Mouse (Mus musculus) embryonic facial prominence, embryonic 15.5 days (tissue): Measurements from ENCODE around the gene Trmt44. TPM values are rescaled to one million over a fixed set of nuclear protein-coding genes. Genes with fewer than 3 reads are reported as not detected.
A peak's percentile ranks its signal among the peaks of the same experiment; 100 is the strongest.
"Not testable (repeated sequence)": the region's sequence is repeated elsewhere in the genome, so short reads cannot be mapped to it uniquely, and the experiment has no call there.

Experiments used
- ATAC-seq: fragments of 200-750 bp; cut with Nextera tagmentation; 2 replicates; pipeline ENCODE4 v1.8.0; 2017; ENCODE audit warnings: low read depth, moderate TSS enrichment; ENCODE audit not compliant: insufficient number of reproducible peaks, low FRiP score, low TSS enrichment
- H3K27ac ChIP-seq: fragments of 300-500 bp; sonication (generic); replicated peaks from 2 replicates; pipeline ENCODE4 v1.5.1; 2015; ENCODE audit warnings: mild to moderate bottlenecking, inconsistent platforms
- H3K27me3 ChIP-seq: fragments of 300-500 bp; sonication (generic); 2 replicates; pipeline ENCODE4 v1.6.1; 2015; ENCODE audit warnings: inconsistent platforms
- H3K36me3 ChIP-seq: fragments of 300-500 bp; sonication (generic); 2 replicates; pipeline ENCODE4 v1.6.1; 2015; ENCODE audit warnings: mild to moderate bottlenecking, inconsistent platforms
- H3K4me1 ChIP-seq: fragments of 300-500 bp; sonication (generic); 2 replicates; pipeline ENCODE4 v1.6.1; 2015; ENCODE audit warnings: inconsistent platforms
- H3K4me2 ChIP-seq: fragments of 300-500 bp; sonication (generic); replicated peaks from 2 replicates; pipeline ENCODE4 v1.6.1; 2015; ENCODE audit warnings: mild to moderate bottlenecking, inconsistent platforms
- H3K4me3 ChIP-seq: fragments of 300-500 bp; sonication (generic); replicated peaks from 2 replicates; pipeline ENCODE4 v1.5.1; 2015; ENCODE audit warnings: mild to moderate bottlenecking, inconsistent platforms
- H3K9ac ChIP-seq: fragments of 300-500 bp; sonication (generic); 2 replicates; pipeline ENCODE4 v1.6.1; 2015; ENCODE audit warnings: inconsistent platforms
- H3K9me3 ChIP-seq: fragments of 300-500 bp; sonication (generic); replicated peaks from 2 replicates; pipeline ENCODE4 v1.6.1; 2016; ENCODE audit warnings: inconsistent platforms
- WGBS: fragments of 180-500 bp; shearing (Covaris S2); methylation state at CpG from one replicate; pipeline ENCODE4 v1.1.7; 2015; 5-methylcytosine and 5-hydroxymethylcytosine counted together
- polyA plus RNA-seq: library from polyadenylated mRNA; unstranded; fragments of >200 nt; fragmentation: Nextera tagmentation; extraction: Ambion mirVana; gene quantifications from 2 replicates; pipeline ENCODE4 v1.2.1, GENCODE M21; 2015

Gene Trmt44
- polyA plus RNA-seq, 1 experiment from 2014 or later, result 8.4 TPM

GRCm38 (mm10) chr5:35591497-35591896 is 16.6 kb upstream of the Trmt44 start:
- WGBS, result 79% methylated on average over 4 of the region's 4 CpGs
- ATAC-seq, result no peak
- Histone ChIP-seq H3K27ac (no peak overlapping the region), H3K4me3 (no peak overlapping the region), H3K4me2 (no peak overlapping the region), H3K9me3 (no peaks in the 10 kb centered on the region; the same call in 1 of the 2 replicates), H3K36me3 (peaks cover 58% of the 10 kb centered on the region), H3K27me3 (no peaks in the 10 kb centered on the region), H3K9ac (no peak overlapping the region), H3K4me1 (no peaks in the 10 kb centered on the region)

- peaks cover 12% of the 10 kb centered on the region for H3K4me1 ChIP-seq
- 87% methylated on average over 2 of the region's 2 CpGs for WGBS
- H3K27ac ChIP-seq, H3K4me3 ChIP-seq, H3K4me2 ChIP-seq, H3K9me3 ChIP-seq, H3K9ac ChIP-seq, ATAC-seq, H3K36me3 ChIP-seq, H3K27me3 ChIP-seq: not testable (repeated sequence)
These were observed 9.4 kb upstream of the Trmt44 start for GRCm38 (mm10) chr5:35584259-35584658.

- H3K27me3 ChIP-seq, result no peaks in the 10 kb centered on the region
- peak overlapping the region; percentile 63 for H3K4me2 ChIP-seq
- H3K9ac ChIP-seq, result peak overlapping the region; percentile 42
- no peaks in the 10 kb centered on the region for H3K36me3 ChIP-seq
- H3K9me3 ChIP-seq, result no peaks in the 10 kb centered on the region
- H3K4me3 ChIP-seq, result peak overlapping the region; percentile 73
- WGBS, result 3% methylated on average over 17 of the region's 17 CpGs
- peak overlapping the region; percentile 28; the same call in 1 of the 2 replicates for H3K27ac ChIP-seq
- H3K4me1 ChIP-seq, result peaks cover 12% of the 10 kb centered on the region
- no peak for ATAC-seq
These were observed 8.4 kb upstream of the Trmt44 start for GRCm38 (mm10) chr5:35583221-35583783.

GRCm38 (mm10) chr5:35582445-35583220 is 7.8 kb upstream of the Trmt44 start, which contains the start of gene Acox3:
Acox3 (plus strand) TSS chr5:35583040.
- peaks cover 12% of the 10 kb centered on the region for H3K4me1 ChIP-seq
- H3K27ac ChIP-seq, result peak within 1 kb of the TSS; percentile 28; the same call in 1 of the 2 replicates
- WGBS, result 1% methylated on average over 35 of the region's 35 CpGs
- peak; percentile 92 for ATAC-seq
- H3K27me3 ChIP-seq, result no peaks in the 10 kb centered on the region
- H3K4me2 ChIP-seq, result peak within 1 kb of the TSS; percentile 63
- no peaks in the 10 kb centered on the region for H3K36me3 ChIP-seq
- peak within 1 kb of the TSS; percentile 42 for H3K9ac ChIP-seq
- H3K9me3 ChIP-seq, result no peaks in the 10 kb centered on the region
- peak within 1 kb of the TSS; percentile 73 for H3K4me3 ChIP-seq

- Histone ChIP-seq H3K4me3 (no peak overlapping the region), H3K27ac (no peak overlapping the region), H3K9me3 (no peaks in the 10 kb centered on the region), H3K4me1 (peaks cover 14% of the 10 kb centered on the region), H3K9ac (no peak overlapping the region), H3K36me3 (no peaks in the 10 kb centered on the region), H3K27me3 (no peaks in the 10 kb centered on the region), H3K4me2 (no peak overlapping the region)
- WGBS, result 34% methylated on average over 3 of the region's 3 CpGs
- no peak for ATAC-seq
These were observed 5.5 kb upstream of the Trmt44 start for GRCm38 (mm10) chr5:35580156-35580922.

- Histone ChIP-seq H3K27me3 (no peaks in the 10 kb centered on the region), H3K4me3 (no peak overlapping the region), H3K9me3 (no peaks in the 10 kb centered on the region), H3K4me2 (no peak overlapping the region), H3K4me1 (peaks cover 17% of the 10 kb centered on the region), H3K9ac (no peak overlapping the region), H3K36me3 (no peaks in the 10 kb centered on the region), H3K27ac (no peak overlapping the region)
- no peak for ATAC-seq
- WGBS, result 56% methylated on average over 5 of the region's 5 CpGs
These were observed 4.5 kb upstream of the Trmt44 start for GRCm38 (mm10) chr5:35579247-35579893.

- Histone ChIP-seq H3K4me1 (peaks cover 19% of the 10 kb centered on the region), H3K27ac (no peak overlapping the region), H3K9ac (no peak overlapping the region), H3K36me3 (peaks cover 5% of the 10 kb centered on the region; the same call in 1 of the 2 replicates), H3K4me2 (no peak overlapping the region), H3K9me3 (no peaks in the 10 kb centered on the region), H3K4me3 (no peak overlapping the region), H3K27me3 (no peaks in the 10 kb centered on the region)
- ATAC-seq, result no peak
- 76% methylated on average over 2 of the region's 2 CpGs for WGBS
These were observed 3.5 kb upstream of the Trmt44 start for GRCm38 (mm10) chr5:35578411-35578810.

- peaks cover 13% of the 10 kb centered on the region for H3K4me1 ChIP-seq
- H3K27me3 ChIP-seq, result no peaks in the 10 kb centered on the region
- no peaks in the 10 kb centered on the region for H3K9me3 ChIP-seq
- 86% methylated on average over 10 of the region's 10 CpGs for WGBS
- H3K4me3 ChIP-seq, result no peak overlapping the region
- H3K36me3 ChIP-seq, result peaks cover 20% of the 10 kb centered on the region
- no peak for ATAC-seq
- no peak overlapping the region for H3K9ac ChIP-seq
- no peak overlapping the region for H3K4me2 ChIP-seq
- no peak overlapping the region for H3K27ac ChIP-seq
These were observed 1.6 kb upstream of the Trmt44 start for GRCm38 (mm10) chr5:35576409-35577020.

- ATAC-seq, result no peak
These were observed 3.3 kb downstream of the Trmt44 start for GRCm38 (mm10) chr5:35571546-35571945.

GRCm38 (mm10) chr5:35566632-35567031 is 8.2 kb downstream of the Trmt44 start:
- Histone ChIP-seq H3K4me1 (no peaks in the 10 kb centered on the region), H3K27ac (no peak overlapping the region), H3K4me2 (no peak overlapping the region), H3K4me3 (no peak overlapping the region), H3K9me3 (no peaks in the 10 kb centered on the region), H3K27me3 (no peaks in the 10 kb centered on the region), H3K36me3 (peaks cover 96% of the 10 kb centered on the region), H3K9ac (no peak overlapping the region)
- 91% methylated on average over 4 of the region's 4 CpGs for WGBS
- no peak for ATAC-seq

More at GRCm38 (mm10) chr5:35571546-35571945, 3.3 kb downstream of the Trmt44 start:
- no peak overlapping the region for H3K4me3 ChIP-seq
- H3K9me3 ChIP-seq, result no peaks in the 10 kb centered on the region
- H3K4me1 ChIP-seq, result peaks cover 13% of the 10 kb centered on the region
- no peak overlapping the region for H3K27ac ChIP-seq
- H3K36me3 ChIP-seq, result peaks cover 65% of the 10 kb centered on the region
- WGBS, result 86% methylated on average over 6 of the region's 6 CpGs
- H3K27me3 ChIP-seq, result no peaks in the 10 kb centered on the region
- no peak overlapping the region for H3K4me2 ChIP-seq
- H3K9ac ChIP-seq, result no peak overlapping the region
